Mouse (Mus musculus) liver, embryonic 14.5 days (tissue): ENCODE measurements at regions not wholly inside any gene's neighbourhood (a gene's known extent, or its start where the extent isn't known, plus 50 kb on each side); places are given as distances from the start of the nearest gene placed in this dataset.

Experiments
- ATAC-seq: fragments of 200-750 bp; cut with Nextera tagmentation; 2 replicates; pipeline ENCODE4 v1.8.0; 2017; ENCODE audit warnings: moderate number of reproducible peaks, mild to moderate bottlenecking, moderate library complexity; ENCODE audit not compliant: insufficient read depth
- DNase-seq, 3 experiments: peaks; one replicate each; pipeline ENCODE4 v3.0.0-alpha.2; 2012 to 2013; ENCODE audit warnings: low read depth in 3 of 3, low spot score in 3 of 3
- H3K27ac ChIP-seq: fragments of 300-500 bp; sonication (generic); 2 replicates; pipeline ENCODE4 v1.5.1; 2014; ENCODE audit warnings: moderate library complexity, mild to moderate bottlenecking, control low read depth, inconsistent platforms
- H3K27me3 ChIP-seq: fragments of 300-500 bp; sonication (generic); 2 replicates; pipeline ENCODE4 v1.6.1; 2014; ENCODE audit warnings: mild to moderate bottlenecking, low read length, moderate library complexity; ENCODE audit not compliant: control insufficient read depth, insufficient read depth
- H3K36me3 ChIP-seq: fragments of 300-500 bp; sonication (generic); replicated peaks from 2 replicates; pipeline ENCODE4 v1.6.1; 2014; ENCODE audit warnings: low read depth; ENCODE audit not compliant: control insufficient read depth, insufficient read depth
- H3K4me1 ChIP-seq, 2 experiments: fragments of 200-500 bp in 1 of 2; fragments of 300-500 bp in 1 of 2; sonication (generic) in 1 of 2; replicated peaks; 2 replicates each; pipeline ENCODE4 v1.6.1; 2012 to 2014; ENCODE audit warnings: antibody characterized with exemption in 1 of 2, inconsistent platforms in 1 of 2, low read length in 1 of 2; ENCODE audit not compliant: control insufficient read depth in 2 of 2, insufficient read depth in 2 of 2
- H3K4me2 ChIP-seq: fragments of 300-500 bp; sonication (generic); 2 replicates; pipeline ENCODE4 v1.6.1; 2014; ENCODE audit warnings: low read depth, mild to moderate bottlenecking, control low read depth, moderate library complexity
- H3K4me3 ChIP-seq, 2 experiments: fragments of 200-500 bp in 1 of 2; fragments of 300-500 bp in 1 of 2; sonication (generic) in 1 of 2; 2 replicates each; pipeline ENCODE4 v1.5.1; 2012 to 2014; ENCODE audit warnings: low read depth in 2 of 2, low read length in 2 of 2, mild to moderate bottlenecking in 2 of 2, control low read depth in 1 of 2, inconsistent platforms in 1 of 2, moderate library complexity in 1 of 2; ENCODE audit not compliant: insufficient read depth in 1 of 2
- H3K9ac ChIP-seq: fragments of 300-500 bp; sonication (generic); replicated peaks from 2 replicates; pipeline ENCODE4 v1.6.1; 2014; ENCODE audit warnings: mild to moderate bottlenecking, control low read depth, moderate library complexity
- H3K9me3 ChIP-seq: fragments of 300-500 bp; sonication (generic); 2 replicates; pipeline ENCODE4 v1.6.1; 2016; ENCODE audit warnings: low read length, mixed read lengths; ENCODE audit not compliant: control insufficient read depth
- CTCF ChIP-seq: IDR thresholded peaks from 2 replicates; pipeline ENCODE4 v1.5.1; 2016; ENCODE audit warnings: antibody characterized with exemption, low read depth, control low read depth
- EP300 ChIP-seq: IDR thresholded peaks from 2 replicates; pipeline ENCODE4 v1.6.1; 2016; ENCODE audit warnings: antibody characterized with exemption, low read depth
- WGBS: fragments of 180-500 bp; shearing (Covaris S2); extraction: QIAGEN DNeasy Blood & Tissue Kit; methylation state at CpG from one replicate; pipeline ENCODE4 v1.1.7; 2014; ENCODE audit not compliant: insufficient replicate concordance; 5-methylcytosine and 5-hydroxymethylcytosine counted together

DNA sequence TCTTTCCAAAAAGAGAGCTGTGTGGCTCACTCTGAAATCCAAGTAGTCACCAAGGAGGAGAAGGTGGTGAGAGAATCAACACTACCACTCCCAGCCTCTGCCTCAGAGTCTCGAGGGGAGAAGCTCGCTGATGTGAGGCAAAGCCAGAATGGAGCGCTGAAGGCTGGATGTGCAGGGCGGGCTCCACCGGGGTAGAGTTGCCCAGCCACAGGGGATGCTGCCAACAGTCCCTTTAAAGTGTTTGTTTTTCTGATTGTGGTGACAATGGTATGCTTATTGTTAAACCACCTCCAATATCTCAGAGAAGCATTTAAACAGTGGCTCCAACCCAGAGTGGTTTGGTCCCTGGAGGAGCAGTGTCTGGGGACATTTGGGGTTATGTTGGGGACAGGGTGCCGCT is 110.7 kb upstream of the Ptpn1 start:
- TF ChIP-seq EP300: no peak
- no peak for TF ChIP-seq CTCF
- no peak overlapping the region for H3K4me2 ChIP-seq
- H3K9me3 ChIP-seq: no peaks in the 10 kb centered on the region
- DNase-seq (no peak), ATAC-seq (no peak)
- H3K9ac ChIP-seq: no peak overlapping the region
- 72% methylated on average over 6 of the region's 6 CpGs for WGBS
- H3K4me3 ChIP-seq: no peak overlapping the region
- no peak overlapping the region for H3K27ac ChIP-seq
- no peaks in the 10 kb centered on the region for H3K36me3 ChIP-seq
- H3K27me3 ChIP-seq: no peaks in the 10 kb centered on the region
- H3K4me1 ChIP-seq: peaks cover 0 to 6% of the 10 kb centered on the region in 2 experiments; a peak in 2 of 4 replicates

GRCm38 (mm10) chr2:167818799-167819198 is 113.1 kb upstream of the Ptpn1 start:
- DNase-seq (no peak), ATAC-seq (no peak)
- no peaks in the 10 kb centered on the region; a peak in 1 of 4 replicates for H3K4me1 ChIP-seq
- no peaks in the 10 kb centered on the region for H3K9me3 ChIP-seq
- no peak overlapping the region for H3K27ac ChIP-seq
- 65% methylated on average over 10 of the region's 10 CpGs for WGBS
- no peak overlapping the region for H3K9ac ChIP-seq
- H3K36me3 ChIP-seq: no peaks in the 10 kb centered on the region
- TF ChIP-seq EP300: no peak
- TF ChIP-seq CTCF: no peak
- no peak overlapping the region for H3K4me2 ChIP-seq
- no peaks in the 10 kb centered on the region for H3K27me3 ChIP-seq
- H3K4me3 ChIP-seq: no peak overlapping the region

DNA sequence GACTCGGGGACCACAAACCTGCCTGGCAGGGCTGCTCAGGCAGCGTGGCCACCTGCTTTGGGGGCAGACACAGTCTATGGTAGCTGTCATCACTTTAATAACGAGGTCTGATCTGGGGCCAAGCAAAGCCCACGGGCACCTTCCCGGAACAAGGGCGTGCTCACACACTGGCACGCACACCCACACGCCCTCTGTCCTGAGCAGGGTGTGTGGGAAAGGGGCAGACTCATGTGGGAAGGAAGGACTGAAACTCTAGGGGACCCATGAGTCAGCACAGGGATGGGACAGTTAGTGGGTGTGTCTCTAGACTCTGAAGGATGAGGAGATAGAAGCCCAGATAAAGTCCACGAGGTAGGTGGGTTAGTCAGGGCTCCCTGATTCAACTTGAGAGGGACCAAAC is 114.8 kb upstream of the Ptpn1 start:
- Histone ChIP-seq H3K4me2 (no peak overlapping the region), H3K9ac (no peak overlapping the region), H3K27ac (no peak overlapping the region), H3K36me3 (no peaks in the 10 kb centered on the region), H3K4me3 (no peak overlapping the region), H3K4me1 (no peaks in the 10 kb centered on the region; a peak in 1 of 4 replicates), H3K9me3 (no peaks in the 10 kb centered on the region), H3K27me3 (no peaks in the 10 kb centered on the region)
- DNase-seq (no peak), ATAC-seq (no peak)
- 50% methylated on average over 9 of the region's 9 CpGs for WGBS
- TF ChIP-seq CTCF (no peak), EP300 (no peak)

- Histone ChIP-seq H3K27ac (no peak overlapping the region), H3K4me2 (no peak overlapping the region), H3K27me3 (no peaks in the 10 kb centered on the region), H3K4me1 (no peaks in the 10 kb centered on the region), H3K9ac (no peak overlapping the region), H3K36me3 (no peaks in the 10 kb centered on the region), H3K9me3 (no peaks in the 10 kb centered on the region), H3K4me3 (no peak overlapping the region)
- DNase-seq (no peak), ATAC-seq (no peak)
- TF ChIP-seq CTCF: no peak
- TF ChIP-seq EP300: no peak
- 49% methylated on average over 10 of the region's 10 CpGs for WGBS
Observed at GRCm38 (mm10) chr2:167815123-167815522, 116.7 kb upstream of the Ptpn1 start.

DNA sequence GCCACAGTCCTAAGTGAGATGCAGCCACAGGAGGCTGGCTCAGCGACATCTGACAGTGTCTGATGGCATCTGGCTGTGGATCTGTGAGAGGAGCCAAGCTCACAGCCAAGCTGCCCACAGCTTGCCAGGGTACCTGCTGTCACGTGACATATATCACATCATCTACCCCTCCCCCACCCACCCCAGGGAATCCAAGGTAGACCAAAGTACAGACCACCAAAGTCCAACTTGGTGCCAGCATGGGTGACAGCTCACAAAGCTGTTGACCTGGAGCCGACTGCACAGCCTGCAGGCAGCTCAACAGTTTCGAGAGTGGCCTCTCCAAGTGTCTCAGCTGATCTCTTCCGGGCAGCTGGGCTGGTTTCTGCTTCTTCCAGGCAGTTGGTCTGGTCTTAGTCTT is 119.6 kb upstream of the Tmem189 start:
- WGBS: 68% methylated on average over 5 of the region's 5 CpGs
- Histone ChIP-seq H3K4me1 (peaks cover 0 to 11% of the 10 kb centered on the region in 2 experiments; a peak in 2 of 4 replicates), H3K9ac (no peak overlapping the region), H3K4me3 (no peak overlapping the region), H3K36me3 (no peaks in the 10 kb centered on the region), H3K27me3 (no peaks in the 10 kb centered on the region), H3K9me3 (no peaks in the 10 kb centered on the region), H3K4me2 (no peak overlapping the region), H3K27ac (no peak overlapping the region)
- ATAC-seq (no peak), DNase-seq (no peak)
- TF ChIP-seq EP300: no peak
- TF ChIP-seq CTCF: no peak
